Mouse (Mus musculus) bone marrow, adult 2 months (tissue): ENCODE measurements around the gene Slx1b. TPM values are rescaled to one million over a fixed set of nuclear protein-coding genes. Genes with fewer than 3 reads are reported as not detected.

ENCODE experiments used
- H3K27ac ChIP-seq: fragments of 200-500 bp; 2 replicates; pipeline ENCODE4 v1.5.1; 2012; ENCODE audit warnings: low read depth, mild to moderate bottlenecking, control low read depth, inconsistent platforms, low read length; ENCODE audit not compliant: control insufficient read depth, poor library complexity, insufficient read depth
- H3K4me1 ChIP-seq: fragments of 200-500 bp; 2 replicates; pipeline ENCODE4 v1.6.1; 2011; ENCODE audit warnings: low read length; ENCODE audit not compliant: control insufficient read depth, insufficient read depth
- H3K4me3 ChIP-seq: fragments of 200-500 bp; replicated peaks from 2 replicates; pipeline ENCODE3; 2011; ENCODE audit warnings: mild to moderate bottlenecking, low read depth, low read length, control low read depth; ENCODE audit not compliant: control insufficient read depth
- CTCF ChIP-seq: fragments of 200-500 bp; IDR thresholded peaks from 2 replicates; pipeline ENCODE4 v1.5.1; 2011; ENCODE audit warnings: low read length, control low read depth; ENCODE audit not compliant: control insufficient read depth, insufficient read depth
- POLR2A ChIP-seq: fragments of 200-500 bp; IDR thresholded peaks from 2 replicates; pipeline ENCODE4 v1.6.1; 2011; ENCODE audit warnings: low read depth, mild to moderate bottlenecking, control low read depth, low read length, borderline replicate concordance; ENCODE audit not compliant: control insufficient read depth
- WGBS: fragments of 180-500 bp; shearing (Covaris S2); methylation state at CpG from one replicate; pipeline ENCODE4 v1.1.7; 2018; 5-methylcytosine and 5-hydroxymethylcytosine counted together
- polyA plus RNA-seq: library from polyadenylated mRNA; stranded (reverse); fragments of >200 nt; gene quantifications from 2 replicates; pipeline ENCODE4 v1.2.4, GENCODE M21; 2011; ENCODE audit warnings: low replicate concordance; ENCODE audit not compliant: missing spikeins, insufficient read depth, insufficient read length

The Slx1b gene
- polyA plus RNA-seq, 1 experiment: 11.1 TPM

GRCm38 (mm10) chr7:126701559-126702357 is 6.2 kb upstream of the Slx1b start:
- H3K4me3 ChIP-seq: peak overlapping the region; percentile 95
- WGBS: 36% methylated on average over 24 of the region's 24 CpGs
- TF ChIP-seq CTCF (no peak), POLR2A (peak; percentile 47; the same call in 1 of the 2 replicates)
- H3K4me1 ChIP-seq: peaks cover 7% of the 10 kb centered on the region; the same call in 1 of the 2 replicates
- peak overlapping the region; percentile 99 for H3K27ac ChIP-seq

DNA sequence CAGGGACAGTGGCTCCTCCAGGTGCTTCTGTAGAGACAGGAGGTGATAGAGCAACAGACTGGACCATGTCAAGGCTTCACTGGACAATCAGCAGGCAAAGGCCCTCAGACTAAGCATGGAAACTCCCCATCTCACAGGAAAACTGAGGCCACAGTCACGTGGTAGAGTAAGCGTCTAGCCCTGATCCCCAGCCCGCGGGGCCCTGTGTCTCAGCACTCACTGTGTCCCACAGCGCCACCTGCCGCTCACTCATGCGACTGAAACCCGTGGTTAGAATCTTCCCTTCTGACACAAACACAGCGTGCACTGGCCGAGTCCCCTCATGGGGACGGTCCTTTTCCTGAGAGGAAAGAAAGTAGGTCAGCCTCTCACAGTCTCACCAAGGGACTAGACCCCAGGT is 5.5 kb upstream of the Slx1b start:
- WGBS: 1% methylated on average over 11 of the region's 11 CpGs
- Histone ChIP-seq H3K27ac (peak overlapping the region; percentile 99), H3K4me1 (peaks cover 6% of the 10 kb centered on the region; the same call in 1 of the 2 replicates)

GRCm38 (mm10) chr7:126700063-126701015 is 4.8 kb upstream of the Slx1b start:
- 75% methylated on average over 25 of the region's 25 CpGs for WGBS
- peaks cover 1% of the 10 kb centered on the region; the same call in 1 of the 2 replicates for H3K4me1 ChIP-seq
- peak overlapping the region; percentile 7; the same call in 1 of the 2 replicates for H3K27ac ChIP-seq
- H3K4me3 ChIP-seq: peak overlapping the region; percentile 95
- no peak for TF ChIP-seq POLR2A
- no peak for TF ChIP-seq CTCF

More for the DNA sequence above, 5.5 kb upstream of the Slx1b start:
- H3K4me3 ChIP-seq: peak overlapping the region; percentile 95
- no peak for TF ChIP-seq POLR2A
- TF ChIP-seq CTCF: peak; percentile 95

- TF ChIP-seq POLR2A (no peak), CTCF (no peak)
Measured at GRCm38 (mm10) chr7:126697838-126698237, 2.3 kb upstream of the Slx1b start.

GRCm38 (mm10) chr7:126696886-126697285 is 1.3 kb upstream of the Slx1b start:
- H3K4me1 ChIP-seq: peaks cover 1% of the 10 kb centered on the region; the same call in 1 of the 2 replicates
- TF ChIP-seq CTCF (no peak), POLR2A (no peak)
- no peak overlapping the region for H3K4me3 ChIP-seq
- 40% methylated on average over 3 of the region's 3 CpGs for WGBS
- no peak overlapping the region for H3K27ac ChIP-seq

More at GRCm38 (mm10) chr7:126697838-126698237, 2.3 kb upstream of the Slx1b start:
- 77% methylated on average over 8 of the region's 8 CpGs for WGBS
- H3K27ac ChIP-seq: no peak overlapping the region
- no peak overlapping the region for H3K4me3 ChIP-seq
- H3K4me1 ChIP-seq: peaks cover 1% of the 10 kb centered on the region; the same call in 1 of the 2 replicates

DNA sequence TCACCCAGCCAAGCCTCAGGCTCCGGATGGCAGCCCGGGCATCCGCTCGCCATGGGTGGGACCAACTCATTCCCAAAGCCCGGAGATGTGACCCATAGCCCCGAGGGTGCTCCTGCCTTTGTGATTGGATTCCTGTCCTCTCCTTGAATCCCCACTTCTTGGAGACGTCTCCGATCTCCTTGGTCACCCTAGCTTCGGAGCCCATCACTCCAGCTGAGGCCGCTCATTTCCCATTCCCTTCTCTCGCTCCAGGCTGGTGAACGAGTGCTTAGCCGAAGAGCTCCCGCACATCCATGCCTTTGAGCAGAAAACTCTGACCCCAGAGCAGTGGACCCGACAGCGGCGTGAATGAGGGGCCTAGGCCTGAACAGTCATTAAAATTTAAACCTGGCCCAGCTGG is 719 bp upstream of the Slx1b start:
- H3K27ac ChIP-seq: peak overlapping the region; percentile 85
- TF ChIP-seq POLR2A (no peak), CTCF (no peak)
- 5% methylated on average over 17 of the region's 17 CpGs for WGBS
- H3K4me3 ChIP-seq: peak overlapping the region; percentile 78
- H3K4me1 ChIP-seq: peaks cover under 1% of the 10 kb centered on the region; the same call in 1 of the 2 replicates

DNA sequence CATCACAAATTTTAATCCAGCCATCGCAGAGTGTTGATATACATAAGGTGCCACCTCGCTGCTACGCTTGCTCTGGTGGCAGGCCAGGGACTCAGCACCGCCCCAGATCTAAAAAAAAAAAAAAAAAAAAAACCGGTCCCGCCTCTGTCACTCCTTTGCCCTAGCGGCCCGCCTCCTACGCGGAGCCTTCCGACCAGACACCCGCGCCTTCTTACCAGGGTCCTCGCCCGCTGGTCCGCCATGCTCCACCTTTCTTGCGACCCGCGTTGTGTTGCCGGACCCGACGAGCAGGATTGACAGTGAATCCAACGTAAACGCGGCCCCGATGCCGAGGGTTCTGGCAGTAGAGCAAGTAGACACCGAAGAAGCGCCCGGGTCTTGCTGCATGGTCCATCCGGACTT is 373 bp downstream of the Slx1b start, which contains the start of gene Bola2:
Bola2 (plus strand) TSS at position 192 of the 402 bp plus-strand sequence.
- WGBS: under 1% methylated on average over 31 of the region's 31 CpGs
- TF ChIP-seq CTCF: 0 out of 2 replicates have a peak, but pooled peaks have one; percentile 1
- TF ChIP-seq POLR2A: peak; percentile 61; the same call in 1 of the 2 replicates
- peak within 1 kb of the TSS; percentile 78 for H3K4me3 ChIP-seq
- H3K4me1 ChIP-seq: no peaks in the 10 kb centered on the region; the same call in 1 of the 2 replicates
- peak within 1 kb of the TSS; percentile 85 for H3K27ac ChIP-seq
